Mouse (Mus musculus): ENCODE measurements at regions not wholly inside any gene's neighbourhood (a gene's known extent, or its start where the extent isn't known, plus 50 kb on each side); places are given as distances from the start of the nearest gene placed in this dataset.

- H3K27ac ChIP-seq (ENCODE audit: insufficient read depth, low read length) = no peak overlapping the region
- no peak overlapping the region for H3K4me3 ChIP-seq (ENCODE audit: insufficient read depth, low read length)
- no peak for TF ChIP-seq CTCF (IDR thresholded peaks at IDR 0.05; ENCODE audit: extremely low read depth, insufficient read depth, low read length)
- no peak for TF ChIP-seq POLR2A (IDR thresholded peaks at IDR 0.05; ENCODE audit: extremely low read depth, insufficient read depth, low read length)
- no peaks in the 10 kb centered on the region for H3K4me1 ChIP-seq (ENCODE audit: control insufficient read depth, insufficient read depth, low read length)
Observed at GRCm38 (mm10) chr6:59713004-59713403, 286.9 kb upstream of the Gprin3 start.

DNA sequence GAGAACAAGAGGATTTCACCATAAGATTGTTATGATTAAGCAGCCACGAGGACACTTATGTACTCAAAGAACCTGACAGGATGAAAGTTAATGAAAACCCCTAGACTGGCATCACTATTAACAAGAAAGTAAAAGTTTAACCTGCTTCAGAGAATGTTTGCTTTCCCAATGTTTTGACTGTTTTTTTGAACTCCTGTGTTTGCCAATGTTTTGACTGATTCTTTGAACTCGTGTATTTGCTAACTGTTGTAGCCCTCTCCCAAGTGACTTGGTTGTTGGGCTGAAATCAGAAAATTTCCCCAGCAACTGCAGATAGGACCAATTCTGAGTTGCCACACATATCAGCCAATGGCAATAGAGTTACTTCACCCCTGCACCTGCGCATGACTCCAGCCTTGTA lies 258.9 kb upstream of the Gprin3 start:
- Histone ChIP-seq H3K4me1 (ENCODE audit: control insufficient read depth, insufficient read depth, low read length) (no peaks in the 10 kb centered on the region), H3K4me3 (ENCODE audit: insufficient read depth, low read length) (no peak overlapping the region), H3K27ac (ENCODE audit: insufficient read depth, low read length) (no peak overlapping the region)
- TF ChIP-seq CTCF (IDR thresholded peaks at IDR 0.05; ENCODE audit: extremely low read depth, insufficient read depth, low read length) (no peak), POLR2A (IDR thresholded peaks at IDR 0.05; ENCODE audit: extremely low read depth, insufficient read depth, low read length) (no peak)

GRCm38 (mm10) chr6:59667356-59667755 lies 241.3 kb upstream of the Gprin3 start:
- no peaks in the 10 kb centered on the region for H3K4me1 ChIP-seq (ENCODE audit: control insufficient read depth, insufficient read depth, low read length)
- no peak overlapping the region for H3K4me3 ChIP-seq (ENCODE audit: insufficient read depth, low read length)
- TF ChIP-seq POLR2A (IDR thresholded peaks at IDR 0.05; ENCODE audit: extremely low read depth, insufficient read depth, low read length) = no peak
- TF ChIP-seq CTCF (IDR thresholded peaks at IDR 0.05; ENCODE audit: extremely low read depth, insufficient read depth, low read length) = 0 out of 2 replicates have a peak, but pooled peaks have one; percentile 5
- no peak overlapping the region for H3K27ac ChIP-seq (ENCODE audit: insufficient read depth, low read length)

Data from cortical plate, adult 2 months (tissue).